Mouse (Mus musculus): Measurements from ENCODE around the gene Acacb. TPM values are rescaled to one million over a fixed set of nuclear protein-coding genes. Genes with fewer than 3 reads are reported as not detected.
A peak's percentile ranks its signal among the peaks of the same experiment; 100 is the strongest.

Acacb gene
- polyA plus RNA-seq, 1 experiment from 2014 or later, result 5.0 TPM

- H3K9me3 ChIP-seq (replicated peaks), result no peaks in the 10 kb centered on the region
- no peak overlapping the region for H3K27ac ChIP-seq (replicated peaks)
- no peak overlapping the region for H3K9ac ChIP-seq (replicated peaks)
- H3K4me2 ChIP-seq, result no peak overlapping the region
- no peaks in the 10 kb centered on the region for H3K36me3 ChIP-seq
- WGBS, result 54% methylated on average over 6 of the region's 6 CpGs
- H3K4me3 ChIP-seq (replicated peaks), result no peak overlapping the region
- ATAC-seq (ENCODE audit: low FRiP score), result no peak
- H3K4me1 ChIP-seq, result no peaks in the 10 kb centered on the region
- H3K27me3 ChIP-seq (replicated peaks), result no peaks in the 10 kb centered on the region
These were observed 16.9 kb downstream of the Acacb start for GRCm38 (mm10) chr5:114163117-114163696.

DNA sequence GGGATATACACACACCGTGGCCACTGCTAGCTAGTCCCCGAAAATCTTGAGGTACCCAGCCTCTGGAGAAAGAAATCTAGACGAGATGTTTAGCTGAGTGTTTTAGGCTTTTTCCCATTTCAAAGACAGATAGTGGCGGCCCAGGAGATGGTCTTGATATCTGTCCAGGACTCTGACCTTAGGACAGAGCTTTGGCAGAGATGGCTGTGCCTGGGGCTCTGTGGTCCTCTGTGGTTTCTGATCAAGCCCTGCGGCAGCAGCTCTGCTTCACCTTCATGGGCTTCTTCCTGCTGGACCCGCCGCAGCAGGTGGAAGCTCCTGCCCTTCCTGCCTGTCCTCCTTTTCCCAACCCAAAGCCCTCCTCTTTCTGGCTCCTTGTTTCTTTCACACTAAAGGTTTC is 24.0 kb downstream of the Acacb start:
- Histone ChIP-seq H3K4me3 (replicated peaks) (no peak overlapping the region), H3K27ac (replicated peaks) (no peak overlapping the region), H3K27me3 (replicated peaks) (peaks cover 13% of the 10 kb centered on the region), H3K4me1 (peaks cover 7% of the 10 kb centered on the region), H3K9me3 (replicated peaks) (no peaks in the 10 kb centered on the region), H3K9ac (replicated peaks) (no peak overlapping the region), H3K36me3 (no peaks in the 10 kb centered on the region), H3K4me2 (no peak overlapping the region)
- WGBS, result 92% methylated on average over 7 of the region's 7 CpGs
- ATAC-seq (ENCODE audit: low FRiP score), result no peak

DNA sequence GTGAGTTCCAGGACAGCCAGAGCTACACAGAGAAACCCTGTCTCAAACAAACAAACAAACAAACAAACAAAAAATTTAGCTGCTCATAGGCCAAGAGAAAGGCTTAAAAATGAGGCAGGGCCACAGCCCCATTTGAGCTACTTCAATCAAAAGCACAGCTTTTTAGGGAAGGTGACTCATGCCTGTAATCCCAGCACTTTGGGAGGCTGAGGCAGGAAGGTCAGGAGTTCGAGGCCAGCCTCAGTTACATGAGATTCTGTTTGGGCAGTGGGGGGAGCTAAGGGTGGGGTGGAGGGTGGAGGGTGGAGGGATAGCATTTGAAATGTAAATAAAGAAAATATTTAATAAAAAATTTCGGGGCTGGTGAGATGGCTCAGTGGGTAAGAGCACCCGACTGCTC is 26.6 kb downstream of the Acacb start:
- no peak overlapping the region for H3K27ac ChIP-seq (replicated peaks)
- no peak overlapping the region for H3K9ac ChIP-seq (replicated peaks)
- WGBS, result 92% methylated on average over 3 of the region's 3 CpGs
- H3K36me3 ChIP-seq, result no peaks in the 10 kb centered on the region
- H3K4me2 ChIP-seq, result no peak overlapping the region
- no peaks in the 10 kb centered on the region for H3K9me3 ChIP-seq (replicated peaks)
- H3K4me3 ChIP-seq (replicated peaks), result no peak overlapping the region
- H3K4me1 ChIP-seq, result peaks cover 19% of the 10 kb centered on the region
- no peak for ATAC-seq (ENCODE audit: low FRiP score)
- H3K27me3 ChIP-seq (replicated peaks), result peaks cover 26% of the 10 kb centered on the region

GRCm38 (mm10) chr5:114173458-114173857 is 27.1 kb downstream of the Acacb start:
- Histone ChIP-seq H3K4me1 (peaks cover 19% of the 10 kb centered on the region), H3K27me3 (replicated peaks) (peaks cover 26% of the 10 kb centered on the region), H3K36me3 (no peaks in the 10 kb centered on the region), H3K9me3 (replicated peaks) (no peaks in the 10 kb centered on the region), H3K9ac (replicated peaks) (no peak overlapping the region), H3K27ac (replicated peaks) (no peak overlapping the region), H3K4me2 (no peak overlapping the region), H3K4me3 (replicated peaks) (no peak overlapping the region)
- WGBS, result 77% methylated on average over 7 of the region's 7 CpGs
- no peak for ATAC-seq (ENCODE audit: low FRiP score)

- peak overlapping the region; percentile 25 for H3K4me2 ChIP-seq
- H3K9me3 ChIP-seq (replicated peaks), result no peaks in the 10 kb centered on the region
- peaks cover 26% of the 10 kb centered on the region for H3K27me3 ChIP-seq (replicated peaks)
- H3K4me3 ChIP-seq (replicated peaks), result no peak overlapping the region
- 36% methylated on average over 15 of the region's 16 CpGs for whole genome bisulfite sequencing
- no peak overlapping the region for H3K27ac ChIP-seq (replicated peaks)
- H3K9ac ChIP-seq (replicated peaks), result no peak overlapping the region
- H3K4me1 ChIP-seq, result peaks cover 19% of the 10 kb centered on the region
- no peaks in the 10 kb centered on the region for H3K36me3 ChIP-seq
- no peak for ATAC-seq (ENCODE audit: low FRiP score)
These were observed 27.7 kb downstream of the Acacb start for GRCm38 (mm10) chr5:114173877-114174581.

GRCm38 (mm10) chr5:114174639-114175038 is 28.3 kb downstream of the Acacb start:
- WGBS, result 12% methylated on average over 16 of the region's 16 CpGs
- no peak for ATAC-seq (ENCODE audit: low FRiP score)
- H3K9me3 ChIP-seq (replicated peaks), result no peaks in the 10 kb centered on the region
- H3K36me3 ChIP-seq, result no peaks in the 10 kb centered on the region
- H3K9ac ChIP-seq (replicated peaks), result no peak overlapping the region
- H3K27ac ChIP-seq (replicated peaks), result no peak overlapping the region
- no peak overlapping the region for H3K4me3 ChIP-seq (replicated peaks)
- H3K4me2 ChIP-seq, result peak overlapping the region; percentile 25
- H3K27me3 ChIP-seq (replicated peaks), result peaks cover 26% of the 10 kb centered on the region
- peaks cover 19% of the 10 kb centered on the region for H3K4me1 ChIP-seq

DNA sequence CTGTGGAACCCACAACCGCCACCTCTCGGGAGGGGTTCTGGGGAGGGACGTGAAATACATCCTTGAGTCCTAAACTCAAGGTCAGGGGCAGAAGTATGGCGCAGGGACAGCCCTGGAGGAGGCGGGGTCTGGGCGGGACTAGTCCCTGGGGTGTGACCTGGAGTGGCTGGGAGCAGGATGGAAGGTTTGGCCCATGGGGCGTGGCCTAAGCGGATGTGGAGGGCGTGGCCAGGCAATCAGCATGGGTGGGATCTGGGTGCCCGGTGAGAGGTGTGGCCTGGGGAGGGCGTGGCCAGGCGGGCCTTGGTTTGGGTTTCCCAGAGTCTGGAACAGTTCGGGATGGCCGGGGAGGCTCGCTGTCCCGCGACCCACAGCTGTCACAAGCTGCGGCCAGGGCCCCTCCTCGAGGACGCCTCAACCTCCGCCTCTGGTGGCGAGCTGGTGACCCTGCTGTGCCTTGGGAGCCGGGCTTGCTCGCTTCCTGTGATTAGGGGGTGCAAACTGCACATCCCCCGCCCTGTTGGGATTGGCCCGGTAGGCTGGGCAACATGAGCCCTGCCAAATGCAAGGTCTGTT is 29.3 kb downstream of the Acacb start:
- Histone ChIP-seq H3K4me1 (peaks cover 19% of the 10 kb centered on the region), H3K36me3 (no peaks in the 10 kb centered on the region)
- ATAC-seq (ENCODE audit: low FRiP score), result peak; percentile 84; the same call in 1 of the 2 replicates

GRCm38 (mm10) chr5:114176548-114177400 is 30.4 kb downstream of the Acacb start:
- ATAC-seq (ENCODE audit: low FRiP score), result no peak

More for the DNA sequence above, 29.3 kb downstream of the Acacb start:
- Histone ChIP-seq H3K4me2 (peak overlapping the region; percentile 60), H3K9ac (replicated peaks) (no peak overlapping the region; the same call in 1 of the 2 replicates), H3K4me3 (replicated peaks) (peak overlapping the region; percentile 37), H3K9me3 (replicated peaks) (no peaks in the 10 kb centered on the region), H3K27ac (replicated peaks) (no peak overlapping the region), H3K27me3 (replicated peaks) (peaks cover 26% of the 10 kb centered on the region)
- under 1% methylated on average over 26 of the region's 26 CpGs for WGBS

DNA sequence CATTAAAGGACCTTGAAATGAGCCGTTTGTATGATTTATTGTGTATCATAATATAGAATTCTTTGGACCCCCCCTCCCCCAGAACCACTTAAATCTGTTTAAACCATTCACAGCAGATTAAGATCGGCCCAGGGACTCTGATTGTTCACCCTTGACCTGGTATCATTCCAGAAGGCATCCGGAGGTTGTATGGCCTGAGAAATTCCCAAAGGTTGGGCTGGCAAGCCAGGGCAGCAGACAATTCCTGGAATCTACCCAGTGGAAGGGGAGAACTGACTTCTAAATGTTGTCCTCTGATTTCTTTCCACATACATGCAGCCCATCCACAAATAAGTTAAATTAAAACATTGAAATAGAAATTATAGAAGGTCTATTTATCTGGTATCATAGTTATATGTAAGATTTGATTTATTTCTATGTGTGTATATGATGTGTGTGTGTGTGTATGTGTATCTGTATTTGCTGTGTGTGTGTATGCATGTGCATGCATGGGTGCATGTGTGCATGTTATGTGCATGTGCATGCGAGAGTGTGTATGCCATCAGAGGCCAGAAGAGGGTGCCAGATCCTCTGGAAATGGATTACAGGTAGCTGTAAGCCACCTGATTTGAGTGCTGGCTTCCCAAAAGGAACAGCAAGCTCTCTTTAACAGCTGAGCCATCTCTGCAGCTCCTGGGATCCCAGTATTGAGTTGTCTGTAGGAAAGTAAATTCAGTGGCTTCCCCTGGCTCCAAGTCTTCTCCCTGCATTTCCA is 31.8 kb downstream of the Acacb start:
- H3K9ac ChIP-seq (replicated peaks), result no peak overlapping the region
- no peaks in the 10 kb centered on the region for H3K9me3 ChIP-seq (replicated peaks)
- H3K4me1 ChIP-seq, result peaks cover 19% of the 10 kb centered on the region
- 89% methylated on average over 4 of the region's 4 CpGs for WGBS
- ATAC-seq (ENCODE audit: low FRiP score), result no peak
- peaks cover 26% of the 10 kb centered on the region for H3K27me3 ChIP-seq (replicated peaks)
- no peak overlapping the region for H3K4me3 ChIP-seq (replicated peaks)
- H3K27ac ChIP-seq (replicated peaks), result no peak overlapping the region
- no peaks in the 10 kb centered on the region for H3K36me3 ChIP-seq
- H3K4me2 ChIP-seq, result no peak overlapping the region

More at GRCm38 (mm10) chr5:114176548-114177400, 30.4 kb downstream of the Acacb start:
- peaks cover 19% of the 10 kb centered on the region for H3K4me1 ChIP-seq
- H3K9me3 ChIP-seq (replicated peaks), result no peaks in the 10 kb centered on the region
- H3K4me3 ChIP-seq (replicated peaks), result no peak overlapping the region
- peaks cover 26% of the 10 kb centered on the region for H3K27me3 ChIP-seq (replicated peaks)
- no peak overlapping the region for H3K27ac ChIP-seq (replicated peaks)
- no peak overlapping the region for H3K9ac ChIP-seq (replicated peaks)
- no peaks in the 10 kb centered on the region for H3K36me3 ChIP-seq
- H3K4me2 ChIP-seq, result peak overlapping the region; percentile 60; the same call in 1 of the 2 replicates
- WGBS, result 46% methylated on average over 8 of the region's 8 CpGs

DNA sequence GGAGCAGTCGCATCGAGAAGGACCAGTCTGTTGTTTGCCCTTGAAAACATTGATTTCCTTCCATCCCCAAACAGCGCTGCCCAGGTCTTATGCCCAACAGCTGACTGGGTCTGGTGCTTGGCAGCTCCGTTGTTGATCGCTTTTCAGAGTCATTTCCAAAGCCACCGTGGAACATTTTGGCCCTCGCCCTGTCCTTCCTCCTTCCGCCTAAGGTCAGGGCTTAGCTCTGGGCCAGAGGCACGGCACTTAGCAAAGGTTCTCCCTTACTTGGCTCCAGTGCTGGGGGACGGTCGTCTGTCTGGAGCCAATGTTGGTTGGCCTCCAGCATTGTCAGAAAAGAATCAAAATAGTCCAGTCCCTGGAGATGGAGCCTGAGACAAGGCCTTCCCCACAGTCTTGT is 33.2 kb downstream of the Acacb start:
- H3K4me3 ChIP-seq (replicated peaks), result no peak overlapping the region
- H3K36me3 ChIP-seq, result no peaks in the 10 kb centered on the region
- WGBS, result 88% methylated on average over 11 of the region's 11 CpGs
- peaks cover 17% of the 10 kb centered on the region for H3K4me1 ChIP-seq
- no peak overlapping the region for H3K9ac ChIP-seq (replicated peaks)
- no peak overlapping the region for H3K27ac ChIP-seq (replicated peaks)
- no peak overlapping the region for H3K4me2 ChIP-seq
- no peak for ATAC-seq (ENCODE audit: low FRiP score)
- no peaks in the 10 kb centered on the region for H3K9me3 ChIP-seq (replicated peaks)
- peaks cover 20% of the 10 kb centered on the region for H3K27me3 ChIP-seq (replicated peaks)

DNA sequence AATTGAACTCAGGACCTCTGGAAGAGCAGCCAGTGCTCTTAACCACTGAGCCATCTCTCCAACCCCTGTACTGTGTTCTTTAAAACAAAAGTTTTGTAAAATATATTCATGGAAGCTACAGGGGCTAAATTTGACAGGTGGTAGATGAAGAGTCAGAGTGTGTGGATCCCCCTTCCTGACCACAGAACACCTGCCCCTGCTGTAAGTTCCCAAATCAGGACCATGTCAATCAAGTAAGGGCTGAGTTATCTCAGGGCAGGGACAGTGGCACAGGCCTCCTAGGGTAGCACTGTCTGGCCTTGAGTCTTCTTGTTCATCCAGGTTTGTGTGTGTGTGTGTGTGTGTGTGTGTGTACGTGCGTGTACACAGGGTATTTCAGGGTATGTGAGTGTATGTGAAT is 37.2 kb downstream of the Acacb start:
- 100% methylated on average over 2 of the region's 2 CpGs for WGBS

More for the DNA sequence above, 37.2 kb downstream of the Acacb start:
- no peak overlapping the region for H3K4me3 ChIP-seq (replicated peaks)
- H3K27me3 ChIP-seq (replicated peaks), result no peaks in the 10 kb centered on the region
- no peak for ATAC-seq (ENCODE audit: low FRiP score)
- H3K4me1 ChIP-seq, result no peaks in the 10 kb centered on the region
- no peaks in the 10 kb centered on the region for H3K9me3 ChIP-seq (replicated peaks)
- H3K27ac ChIP-seq (replicated peaks), result no peak overlapping the region
- no peaks in the 10 kb centered on the region for H3K36me3 ChIP-seq
- no peak overlapping the region for H3K9ac ChIP-seq (replicated peaks)
- no peak overlapping the region for H3K4me2 ChIP-seq

All from neural tube, embryonic 15.5 days (tissue).